Mouse (Mus musculus): ENCODE measurements around the gene Tas2r120.
"Not testable (repeated sequence)": the region's sequence is repeated elsewhere in the genome, so short reads cannot be mapped to it uniquely, and the experiment has no call there.

Tas2r120 gene

DNA sequence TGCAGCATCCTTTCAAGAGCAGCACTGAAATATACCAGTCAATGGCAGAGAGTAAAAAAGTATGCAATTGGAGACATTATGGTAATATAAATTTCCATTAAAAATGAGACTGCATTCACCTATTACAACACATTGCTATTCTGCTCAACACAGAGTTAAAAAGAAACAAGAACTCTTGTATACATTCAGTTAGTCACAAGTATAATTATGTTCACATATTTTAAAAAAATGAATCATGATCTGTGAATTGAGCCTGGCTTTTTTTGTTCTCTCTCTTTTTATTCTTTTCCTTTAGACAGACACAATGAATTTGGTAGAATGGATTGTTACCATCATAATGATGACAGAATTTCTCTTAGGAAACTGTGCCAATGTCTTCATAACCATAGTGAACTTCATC is at the start of gene Tas2r120:
Tas2r120 (plus strand) TSS at position 301 of the 400 bp plus-strand sequence.
- DNase-seq (ENCODE audit: low spot score in 2 of 2), result no peak

DNA sequence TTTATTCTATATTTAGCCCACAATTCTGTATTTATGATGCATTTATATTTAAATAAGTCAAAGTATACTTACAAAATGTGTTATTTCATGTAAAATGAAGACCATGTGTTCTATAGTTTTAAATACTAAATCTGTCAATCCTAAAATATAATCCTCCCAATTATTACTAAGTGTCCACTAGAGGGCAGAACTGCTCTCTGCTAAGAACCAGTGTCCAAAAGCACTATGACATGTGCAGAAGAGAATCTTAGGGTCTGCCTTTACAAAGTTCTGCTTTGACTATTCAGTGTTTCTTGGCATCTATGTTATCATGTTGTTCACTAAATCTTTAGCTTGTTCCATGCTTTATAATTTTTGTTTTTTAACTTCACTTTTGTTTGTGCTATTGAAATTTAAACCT is 7.4 kb upstream of the Tas2r120 start:
- DNase-seq (ENCODE audit: low spot score in 2 of 2), result no peak

DNA sequence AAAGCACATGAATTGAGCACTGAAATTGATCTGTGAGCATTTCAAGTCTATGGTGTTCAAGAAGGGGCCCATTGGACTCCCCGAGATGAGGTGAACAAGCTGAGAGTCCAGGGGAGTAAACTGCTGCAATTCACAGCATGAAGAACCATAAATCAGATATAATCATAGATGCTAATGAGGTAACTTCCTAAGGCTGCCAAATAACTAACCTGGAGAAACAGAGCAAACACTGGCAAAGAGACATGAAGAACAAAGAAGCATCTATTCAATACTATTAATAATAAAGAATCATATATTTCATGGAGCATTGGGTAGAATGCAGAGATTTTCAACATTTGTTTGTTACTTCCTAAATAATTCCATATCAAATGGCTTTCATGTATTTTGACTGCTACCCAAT is 5.3 kb upstream of the Tas2r120 start, which contains the start of gene A630073D07Rik:
A630073D07Rik (minus strand) TSS at position 101 of the 400 bp plus-strand sequence.
- DNase-seq (ENCODE audit: low spot score in 2 of 2), result no peak

DNA sequence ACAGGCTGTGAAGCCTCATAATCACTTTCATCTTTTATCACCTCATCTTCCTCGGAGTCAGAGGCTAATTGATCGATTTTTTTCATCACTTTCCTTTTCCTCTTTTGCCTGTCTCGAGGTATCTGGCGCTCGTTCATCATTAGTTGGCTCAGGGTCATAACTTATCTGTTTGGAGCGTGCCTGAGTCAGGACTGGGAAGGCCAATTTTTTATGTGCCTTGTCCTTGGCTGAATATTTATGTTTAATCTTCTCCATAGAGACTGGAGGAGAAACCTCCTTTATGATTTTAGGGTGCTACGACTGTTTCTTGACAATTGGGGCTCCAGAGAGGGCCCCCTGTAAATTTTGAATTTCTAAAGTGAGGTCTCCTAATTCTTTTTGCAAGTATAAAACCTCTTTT is 34.8 kb downstream of the Tas2r120 start:
- DNase-seq (ENCODE audit: low spot score in 2 of 2), result not testable (repeated sequence)

DNA sequence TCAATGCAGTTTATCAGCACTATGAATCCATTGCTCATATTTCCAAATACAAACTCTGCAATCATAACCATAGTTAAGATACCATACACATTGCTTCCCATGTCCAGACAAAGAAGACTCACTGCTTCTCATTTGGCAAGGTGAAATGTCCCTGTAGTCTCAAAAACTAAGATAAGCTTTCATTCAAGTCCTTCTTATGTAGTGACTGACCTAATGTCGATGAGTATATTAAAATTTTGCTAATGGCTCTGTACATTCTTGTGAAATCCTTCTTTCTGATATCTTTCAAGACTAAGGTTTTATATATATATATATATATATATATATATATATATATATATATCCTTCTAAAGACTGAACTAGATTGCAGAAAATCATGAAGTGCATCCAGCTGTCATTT is 44.2 kb downstream of the Tas2r120 start, which contains the start of gene Tas2r121:
Tas2r121 (minus strand) TSS at position 101 of the 400 bp plus-strand sequence.
- no peak for DNase-seq (ENCODE audit: low spot score in 2 of 2)
